Mouse (Mus musculus) bone marrow, adult 2 months (tissue): Measurements from ENCODE around the gene Actg2. TPM values are rescaled to one million over a fixed set of nuclear protein-coding genes. Genes with fewer than 3 reads are reported as not detected.
"Not testable (repeated sequence)": the region's sequence is repeated elsewhere in the genome, so short reads cannot be mapped to it uniquely, and the experiment has no call there.

Experiments
- H3K27ac ChIP-seq: fragments of 200-500 bp; 2 replicates; pipeline ENCODE4 v1.5.1; 2012; ENCODE audit warnings: low read depth, mild to moderate bottlenecking, control low read depth, inconsistent platforms, low read length; ENCODE audit not compliant: control insufficient read depth, poor library complexity, insufficient read depth
- H3K4me1 ChIP-seq: fragments of 200-500 bp; 2 replicates; pipeline ENCODE4 v1.6.1; 2011; ENCODE audit warnings: low read length; ENCODE audit not compliant: control insufficient read depth, insufficient read depth
- H3K4me3 ChIP-seq: fragments of 200-500 bp; replicated peaks from 2 replicates; pipeline ENCODE3; 2011; ENCODE audit warnings: mild to moderate bottlenecking, low read depth, low read length, control low read depth; ENCODE audit not compliant: control insufficient read depth
- CTCF ChIP-seq: fragments of 200-500 bp; IDR thresholded peaks from 2 replicates; pipeline ENCODE4 v1.5.1; 2011; ENCODE audit warnings: low read length, control low read depth; ENCODE audit not compliant: control insufficient read depth, insufficient read depth
- POLR2A ChIP-seq: fragments of 200-500 bp; IDR thresholded peaks from 2 replicates; pipeline ENCODE4 v1.6.1; 2011; ENCODE audit warnings: low read depth, mild to moderate bottlenecking, control low read depth, low read length, borderline replicate concordance; ENCODE audit not compliant: control insufficient read depth
- WGBS: fragments of 180-500 bp; shearing (Covaris S2); methylation state at CpG from one replicate; pipeline ENCODE4 v1.1.7; 2018; 5-methylcytosine and 5-hydroxymethylcytosine counted together
- polyA plus RNA-seq: library from polyadenylated mRNA; stranded (reverse); fragments of >200 nt; gene quantifications from 2 replicates; pipeline ENCODE4 v1.2.4, GENCODE M21; 2011; ENCODE audit warnings: low replicate concordance; ENCODE audit not compliant: missing spikeins, insufficient read depth, insufficient read length

Actg2 gene
- 3.2 TPM in 1 of 2 replicates, not detected in the other for polyA plus RNA-seq

DNA sequence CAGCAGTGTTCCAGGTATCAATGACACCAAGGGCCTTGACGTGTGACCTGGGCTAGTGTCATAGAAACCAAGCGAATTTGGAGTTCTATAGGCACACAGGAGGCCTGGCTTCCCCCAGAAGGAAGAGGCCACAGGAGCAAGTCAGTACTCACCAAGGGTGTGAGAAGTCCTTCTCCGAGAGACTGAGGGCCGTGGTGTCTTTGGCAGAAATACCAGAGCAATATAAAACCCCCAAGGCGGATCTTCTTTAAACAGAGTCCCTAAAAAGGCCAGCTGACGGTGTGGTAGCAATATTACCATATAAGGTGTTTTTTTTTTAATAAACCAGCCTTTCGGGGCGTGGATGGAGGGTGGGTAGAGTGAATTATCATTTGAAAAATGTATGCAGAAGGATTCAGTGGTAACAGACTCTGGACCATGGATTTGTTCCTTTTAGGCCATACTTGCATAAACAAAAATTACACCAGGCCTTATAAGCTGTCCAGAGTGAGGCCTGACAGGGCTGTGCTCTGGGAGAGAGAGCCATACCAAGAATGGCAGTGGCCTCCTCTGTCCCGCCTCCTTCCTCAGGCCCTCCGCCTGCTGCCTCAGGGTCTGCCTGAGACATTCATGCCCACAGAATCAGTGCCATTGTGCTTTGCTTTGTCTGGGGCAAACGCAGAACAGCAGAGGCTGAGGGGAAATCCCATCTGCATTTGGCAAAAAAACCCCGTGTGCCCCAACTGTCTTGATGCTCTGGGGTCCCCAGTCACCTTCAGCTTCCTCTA is at the start of gene Actg2:
Actg2 (minus strand) TSS at position 238 of the 767 bp plus-strand sequence.
- TF ChIP-seq CTCF (no peak), POLR2A (no peak)
- H3K27ac ChIP-seq = no peak within 1 kb of the TSS
- no peaks in the 10 kb centered on the region for H3K4me1 ChIP-seq
- WGBS = 56% methylated on average over 12 of the region's 12 CpGs
- no peak within 1 kb of the TSS for H3K4me3 ChIP-seq

DNA sequence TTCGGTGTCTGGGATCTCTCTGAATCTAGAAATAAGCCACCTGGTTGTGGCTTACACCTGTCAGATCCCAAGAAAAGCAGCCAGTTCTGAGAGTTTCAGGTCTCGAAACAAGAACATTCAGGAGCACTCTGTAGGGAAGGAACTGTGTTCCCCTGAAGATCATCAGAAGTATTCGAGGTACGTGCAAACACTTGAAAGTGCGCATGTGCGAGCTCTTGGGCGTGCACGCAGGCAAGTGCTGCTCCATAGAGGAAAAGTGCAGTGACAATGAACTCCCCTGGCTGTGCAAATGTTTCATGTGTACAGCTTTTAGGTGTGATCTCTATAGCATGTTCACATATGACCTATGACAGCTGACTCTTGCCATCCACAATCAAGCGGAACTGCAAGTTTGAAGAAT is 49.3 kb upstream of the Actg2 start:
- not testable (repeated sequence) for H3K27ac ChIP-seq, H3K4me1 ChIP-seq, H3K4me3 ChIP-seq
- WGBS = 74% methylated on average over 9 of the region's 9 CpGs

DNA sequence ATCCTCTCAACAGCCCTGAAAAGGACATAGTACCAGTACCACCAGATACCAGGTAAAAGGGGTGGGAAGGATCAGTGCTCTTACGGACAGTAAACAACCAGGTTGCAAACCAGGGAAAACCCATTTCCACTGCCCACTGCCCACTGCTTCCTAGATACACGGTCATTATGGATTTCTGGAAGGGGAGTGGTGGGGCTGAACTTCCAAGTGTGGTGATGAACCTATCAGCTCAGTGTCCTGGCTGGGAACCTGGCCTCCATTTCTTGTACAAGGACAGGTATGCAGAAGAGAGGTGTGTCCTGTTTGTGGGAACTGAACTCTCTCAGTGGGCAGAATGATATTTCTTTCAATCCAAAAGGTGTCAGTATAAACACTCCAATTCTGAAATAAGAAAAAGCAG is 47.5 kb upstream of the Actg2 start:
- TF ChIP-seq CTCF (no peak), POLR2A (no peak)

DNA sequence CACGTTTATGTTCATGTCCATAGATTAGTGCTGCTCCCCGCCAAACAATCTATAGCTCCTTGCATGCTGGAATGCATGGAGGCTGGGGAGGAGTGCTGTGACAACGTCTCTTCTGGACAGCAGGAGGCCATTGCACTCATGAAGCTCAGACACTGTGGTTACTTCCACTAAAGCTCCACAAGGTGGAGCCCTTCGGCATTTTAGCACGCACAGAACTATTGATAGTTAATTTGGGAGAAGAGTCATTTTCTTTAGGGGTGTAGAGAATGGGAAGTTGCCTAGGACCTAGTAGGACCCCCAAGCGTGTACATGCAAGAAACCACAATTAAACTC is 46.8 kb upstream of the Actg2 start:
- Histone ChIP-seq H3K27ac (no peak overlapping the region), H3K4me3 (no peak overlapping the region), H3K4me1 (no peaks in the 10 kb centered on the region)
- TF ChIP-seq POLR2A (no peak), CTCF (peak; percentile 58)
- WGBS = 1% methylated on average over 6 of the region's 6 CpGs

More for the DNA sequence above, 47.5 kb upstream of the Actg2 start:
- Histone ChIP-seq H3K27ac (no peak overlapping the region), H3K4me1 (no peaks in the 10 kb centered on the region), H3K4me3 (no peak overlapping the region)
- 62% methylated on average over 2 of the region's 2 CpGs for WGBS

DNA sequence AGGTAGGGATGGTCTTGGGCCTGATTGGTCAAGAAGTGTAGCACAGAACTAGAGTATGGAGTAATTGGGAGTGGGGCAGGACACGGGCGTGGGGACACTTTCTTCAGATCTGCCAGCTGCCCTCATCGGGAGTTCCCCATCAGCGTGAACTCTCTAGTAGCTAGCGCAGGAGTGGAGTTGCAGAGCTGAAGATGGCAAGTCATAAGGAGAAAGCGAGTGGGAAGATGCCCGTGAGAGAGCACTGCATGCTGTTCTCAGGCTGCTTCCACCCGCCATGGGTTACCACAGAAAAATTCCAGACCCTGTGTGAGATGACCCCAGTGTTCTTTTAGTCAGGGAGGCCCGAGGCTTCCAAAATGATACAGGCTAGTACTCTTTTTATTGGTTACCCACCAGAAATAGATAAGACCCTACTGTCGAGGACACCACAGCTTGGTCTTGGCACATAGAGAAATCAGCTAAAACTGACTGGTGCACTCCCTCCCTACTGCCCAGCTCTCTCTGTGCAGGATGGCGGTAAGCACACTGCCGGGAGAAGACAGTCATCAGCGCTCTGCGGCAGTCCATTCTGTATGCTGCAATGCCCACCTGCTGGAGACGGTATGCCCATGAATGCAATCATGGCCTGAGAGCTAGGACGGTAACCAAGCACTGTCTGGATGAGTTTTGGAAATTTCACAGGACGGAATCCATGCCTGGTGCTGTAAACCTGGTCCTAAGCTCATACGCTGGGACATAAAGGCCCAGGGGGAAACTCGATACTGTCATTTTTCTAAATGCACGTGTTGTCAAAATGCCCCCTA is 46.3 kb upstream of the Actg2 start:
- H3K4me1 ChIP-seq = no peaks in the 10 kb centered on the region
- H3K4me3 ChIP-seq = no peak overlapping the region
- WGBS = 68% methylated on average over 20 of the region's 20 CpGs
- H3K27ac ChIP-seq = no peak overlapping the region
- TF ChIP-seq CTCF = no peak
- TF ChIP-seq POLR2A = no peak

DNA sequence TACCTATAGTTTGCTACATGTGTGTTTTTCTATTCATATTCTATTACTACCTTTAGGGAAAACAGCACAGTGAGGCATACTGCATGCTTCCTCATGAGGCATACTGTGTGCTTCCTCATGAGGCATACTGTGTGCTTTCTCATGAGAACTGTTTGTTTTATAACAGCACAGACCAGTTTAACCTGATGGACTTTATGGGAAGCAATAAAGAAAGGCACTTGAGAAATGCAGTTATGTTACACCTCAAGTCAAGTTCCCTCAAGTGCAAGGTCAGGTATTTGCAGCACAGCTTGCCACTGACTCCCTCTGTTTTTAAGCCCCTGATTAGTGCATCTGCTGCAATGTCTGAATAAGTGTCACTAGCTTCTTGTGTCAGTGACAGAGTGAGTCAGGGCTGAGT is 41.5 kb upstream of the Actg2 start:
- no peak overlapping the region for H3K4me3 ChIP-seq
- no peaks in the 10 kb centered on the region for H3K4me1 ChIP-seq
- no peak for TF ChIP-seq CTCF
- no peak for TF ChIP-seq POLR2A
- H3K27ac ChIP-seq = no peak overlapping the region

DNA sequence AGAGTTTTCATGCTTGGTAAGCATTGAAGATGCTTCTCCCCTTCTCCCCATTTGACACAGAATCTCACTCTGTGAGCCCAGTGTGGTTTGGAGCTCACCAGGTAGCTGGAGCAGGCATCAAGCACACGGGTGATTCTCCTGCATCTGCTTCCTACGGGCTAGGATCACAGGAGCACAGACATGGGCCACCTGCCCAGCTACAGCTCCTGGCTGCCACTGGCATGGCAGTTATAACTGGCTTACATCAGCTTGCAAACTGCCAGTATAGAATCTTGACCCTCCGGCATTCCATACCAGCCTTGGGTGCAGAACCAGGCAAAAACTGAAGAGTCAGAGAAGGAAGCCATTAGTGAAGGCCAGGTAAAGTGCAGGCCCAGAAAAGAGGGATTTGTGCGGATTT is 39.5 kb upstream of the Actg2 start:
- Histone ChIP-seq H3K27ac (no peak overlapping the region), H3K4me3 (no peak overlapping the region), H3K4me1 (no peaks in the 10 kb centered on the region)
- no peak for TF ChIP-seq POLR2A
- no peak for TF ChIP-seq CTCF
- 79% methylated on average over 4 of the region's 4 CpGs for WGBS

DNA sequence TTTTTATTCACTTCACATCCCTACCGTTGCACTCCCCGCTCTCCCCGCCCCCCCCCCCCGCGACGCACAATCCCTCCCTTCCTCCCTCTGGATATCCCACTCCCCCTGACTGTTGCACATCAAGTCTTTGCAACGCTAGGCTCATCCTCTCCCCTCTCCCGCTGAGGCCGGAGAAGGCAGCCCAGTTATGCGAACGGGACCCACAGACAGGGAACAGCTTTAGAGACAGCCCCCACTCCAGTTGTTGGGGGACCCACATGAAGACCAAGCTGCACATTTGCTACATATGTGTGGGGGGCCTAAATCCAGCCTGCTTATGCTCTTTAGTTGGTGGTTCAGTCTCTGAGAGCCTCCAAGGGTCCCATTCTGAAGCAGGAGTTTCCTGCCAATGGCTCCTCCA is 36.6 kb upstream of the Actg2 start, which contains the start of gene Stambp:
Stambp (minus strand) TSS at position 59 of the 400 bp plus-strand sequence.
- WGBS = 1% methylated on average over 9 of the region's 11 CpGs

More for the DNA sequence above, 36.6 kb upstream of the Actg2 start, which contains the start of gene Stambp:
- no peak for TF ChIP-seq POLR2A
- TF ChIP-seq CTCF = no peak
- Histone ChIP-seq H3K4me1 (no peaks in the 10 kb centered on the region), H3K4me3 (peak within 1 kb of the TSS; percentile 85), H3K27ac (peak within 1 kb of the TSS; percentile 37; the same call in 1 of the 2 replicates)
